Mouse (Mus musculus) left cerebral cortex, postnatal 25 days (tissue): Measurements from ENCODE around the gene Ubr2. TPM values are rescaled to one million over a fixed set of nuclear protein-coding genes. Genes with fewer than 3 reads are reported as not detected.

Experiments
- DNase-seq, 2 experiments: peaks; one replicate each; pipeline ENCODE4 v3.0.0; 2022; ENCODE audit warnings: low spot score in 2 of 2, mixed read lengths in 1 of 2
- intact Hi-C: fragments of 180-260 bp; cut with DNase I; formaldehyde crosslinking; loops from one replicate; pipeline ENCODE4 v1.15.1; 2025
- total RNA-seq, 2 experiments: library from RNA; stranded (reverse); gene quantifications; 2 replicates each; pipeline ENCODE4 v1.2.3; 2021

The Ubr2 gene
- total RNA-seq: 10 to 100 TPM; 50.6 to 57.0 TPM

DNA sequence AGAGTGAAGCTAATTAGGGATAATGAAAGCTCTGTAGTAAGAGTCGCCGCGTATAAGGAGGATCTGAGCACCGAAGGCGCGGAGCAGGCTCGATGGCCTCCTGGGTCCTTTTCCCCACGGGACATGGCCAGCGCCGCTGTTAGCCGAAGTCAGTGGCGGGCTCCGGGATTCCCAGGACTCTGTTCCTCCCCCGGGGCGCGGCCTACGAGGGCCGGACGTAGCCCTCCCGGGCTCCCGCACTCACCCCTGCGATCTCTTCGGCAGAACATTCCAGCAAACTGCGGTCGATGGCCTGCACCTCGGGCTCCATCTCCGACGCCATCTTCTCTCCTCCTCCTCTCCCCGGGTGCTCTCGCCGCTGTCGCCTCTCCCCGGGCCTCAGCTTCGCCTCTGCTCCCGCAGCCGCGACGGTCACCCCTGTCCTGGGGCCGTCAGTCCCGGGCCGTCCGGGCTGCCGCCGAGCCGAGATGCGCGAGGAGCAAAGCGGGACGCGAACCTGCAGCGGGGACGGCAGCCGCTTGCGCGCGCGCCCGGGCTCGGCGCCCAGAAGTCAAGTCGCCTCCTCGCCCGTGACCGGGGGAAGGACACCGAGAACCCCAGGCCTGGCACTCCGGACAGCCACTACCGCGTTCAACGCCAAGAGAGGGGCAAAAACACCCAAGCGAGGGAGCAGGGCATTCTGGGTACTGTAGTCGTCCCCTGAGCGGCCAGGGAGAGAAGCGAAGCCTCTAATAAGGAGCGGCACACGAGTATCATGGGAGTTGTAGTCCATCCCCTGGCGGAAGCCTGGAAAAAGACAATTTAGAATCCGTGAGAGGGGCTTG is at the start of gene Ubr2:
Gene Ubr2, minus strand, starts transcription at position 659 of the 824 bp plus-strand sequence.
- intact Hi-C loops: no loop called here
- peak; percentile 88 to 96 for DNase-seq

DNA sequence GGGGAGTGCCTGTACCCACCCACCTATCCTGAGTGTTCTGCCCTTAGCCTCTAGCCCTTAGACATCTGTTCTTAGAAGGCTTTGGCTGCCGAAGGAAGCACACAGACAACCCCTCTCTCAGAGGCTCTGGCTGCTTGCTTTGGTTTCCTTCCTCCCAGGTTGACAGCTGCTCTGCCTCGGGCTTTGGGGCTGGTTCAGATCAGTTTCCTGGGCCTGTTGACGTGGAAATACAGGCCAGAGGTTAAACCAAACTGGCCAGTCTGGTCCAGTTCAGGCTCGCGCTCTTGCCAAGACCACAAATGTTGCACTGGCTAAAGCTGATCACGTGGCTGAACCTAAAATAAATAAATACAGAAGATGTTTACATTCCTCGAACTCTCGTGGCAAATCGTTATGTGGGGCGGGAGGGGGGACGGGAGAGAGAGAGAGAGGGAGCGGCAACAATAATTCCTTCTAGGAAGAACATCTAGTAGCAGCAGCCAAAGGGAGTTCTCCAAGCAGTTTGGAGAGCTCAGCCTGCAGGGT is 49.5 kb upstream of the Ubr2 start:
- no peak for DNase-seq
- intact Hi-C loops: loop anchor here (5.0 kb wide), 1 partner anchor 37 kb away; no protein-coding TSS in a partner anchor

- no peak for DNase-seq
- intact Hi-C loops: loop anchor here (5.0 kb wide), 1 partner anchor 39 kb away; no protein-coding TSS in a partner anchor
Observed at GRCm38 (mm10) chr17:47057966-47058365, 47.6 kb upstream of the Ubr2 start.

DNA sequence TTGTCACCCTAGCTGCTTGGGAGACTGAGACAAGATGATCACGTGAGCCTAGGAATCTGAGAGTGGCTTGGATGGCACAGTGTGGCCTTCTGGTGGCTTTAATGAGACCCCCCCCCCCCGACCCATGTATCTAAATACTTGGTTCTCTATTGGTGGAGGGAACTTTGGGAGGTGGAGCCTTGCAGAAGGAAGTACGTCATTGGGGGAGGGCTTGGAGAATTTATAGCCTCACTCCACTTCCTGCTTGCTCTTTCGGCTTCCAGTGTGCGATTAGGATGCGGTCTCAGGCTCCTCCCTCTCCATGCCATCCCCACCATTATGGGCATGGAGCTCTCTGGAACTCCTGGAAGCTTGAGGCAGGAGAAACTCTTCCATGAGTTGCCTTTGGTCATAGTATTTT is 46.1 kb upstream of the Ubr2 start:
- no peak for DNase-seq
- intact Hi-C loops: loop anchor here (5.0 kb wide), 1 partner anchor 41 kb away; no protein-coding TSS in a partner anchor

- intact Hi-C loops: loop anchor here (5.0 kb wide), 1 partner anchor 42 kb away; no protein-coding TSS in a partner anchor
- no peak for DNase-seq
Observed at GRCm38 (mm10) chr17:47055121-47055520, 44.8 kb upstream of the Ubr2 start.

GRCm38 (mm10) chr17:47054613-47055012 is 44.3 kb upstream of the Ubr2 start:
- intact Hi-C loops: loop anchor here (1.0 to 5.0 kb wide), 2 partner anchors 43 to 87 kb away; no protein-coding TSS in a partner anchor
- peak; percentile 17 to 67 for DNase-seq

DNA sequence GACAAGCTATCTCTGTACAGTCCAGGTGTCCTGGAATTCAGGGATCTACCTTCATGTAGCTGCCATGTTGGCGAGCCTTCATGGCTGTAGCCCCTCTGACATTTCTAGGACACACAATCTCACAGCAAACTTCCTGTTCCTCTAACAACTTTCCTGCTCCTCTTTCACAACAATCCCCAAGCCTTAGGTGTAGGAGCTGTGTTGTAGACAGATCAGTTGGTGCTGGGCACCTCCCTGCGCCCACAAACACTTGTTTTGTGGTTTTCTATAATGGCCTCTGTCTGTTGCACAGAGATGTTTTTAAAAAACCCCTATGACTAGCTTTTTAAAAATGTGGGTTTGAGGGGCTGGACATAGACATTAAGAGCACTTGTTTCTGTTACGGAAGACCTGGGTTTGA is 40.3 kb upstream of the Ubr2 start:
- no peak for DNase-seq
- intact Hi-C loops: no loop called here

DNA sequence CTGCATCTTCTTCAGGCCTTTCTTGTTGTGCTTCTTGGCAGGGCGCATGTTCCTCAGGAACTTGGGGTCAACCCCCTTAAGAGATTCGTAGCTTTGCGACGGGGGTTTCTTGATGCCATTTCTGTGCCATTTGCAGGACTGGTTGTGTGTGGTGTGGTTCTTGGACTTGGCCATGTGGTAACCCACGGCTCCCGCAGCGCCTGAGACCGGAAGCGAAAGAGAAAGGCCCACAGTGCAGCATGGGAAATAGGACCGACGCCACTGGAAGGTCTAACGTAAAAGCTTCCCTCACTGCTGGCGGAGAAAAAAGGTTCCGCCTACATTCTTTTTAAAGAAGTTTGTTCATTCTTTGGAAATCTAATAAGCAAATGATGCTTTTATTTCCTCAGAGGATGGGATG is 32.5 kb upstream of the Ubr2 start:
- intact Hi-C loops: no loop called here
- DNase-seq: no peak

DNA sequence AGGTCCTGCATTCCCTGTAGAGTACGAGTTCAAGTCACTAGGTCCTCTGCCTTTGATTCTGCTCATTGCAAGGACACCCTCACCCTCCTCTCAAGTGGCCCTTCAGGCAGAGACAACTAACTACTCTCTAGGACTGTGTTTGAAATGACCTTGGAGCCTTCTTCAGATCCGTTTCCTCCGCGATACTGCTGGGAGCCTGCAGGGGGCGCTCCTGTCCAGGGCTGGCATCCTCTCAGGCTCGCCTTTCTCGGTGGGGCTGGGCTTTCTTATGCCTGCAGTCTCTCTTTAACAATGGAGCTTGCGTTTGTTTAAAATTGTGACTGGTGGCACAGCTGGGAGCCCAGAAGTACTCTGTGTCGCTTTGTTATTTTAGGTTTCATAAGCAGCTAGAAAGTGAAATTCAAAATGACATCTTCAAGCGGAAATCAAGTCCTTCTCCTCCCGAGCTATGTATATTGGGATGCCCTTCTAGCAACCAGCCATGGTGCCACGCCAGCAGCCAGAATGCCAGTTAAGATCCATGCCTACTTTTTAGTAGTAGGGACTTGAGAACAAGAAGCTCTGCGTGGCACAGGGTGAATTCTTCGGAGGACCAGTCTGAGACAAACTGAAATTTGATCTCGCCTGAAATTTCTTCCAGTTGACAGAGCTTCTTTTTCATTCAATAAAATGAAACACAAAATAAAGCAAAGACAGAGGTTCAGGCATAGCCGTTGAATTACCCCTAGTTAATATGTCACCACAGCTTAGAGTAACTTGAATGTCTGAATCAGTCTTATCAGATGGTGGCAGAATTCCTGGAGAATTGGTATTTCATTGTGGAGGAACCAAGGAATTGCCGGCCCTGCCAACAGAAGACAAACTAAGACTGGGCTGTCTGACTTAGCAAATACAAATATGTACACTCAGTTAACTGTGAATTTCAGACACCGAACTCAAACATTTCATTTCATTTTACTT is 28.8 kb upstream of the Ubr2 start:
- DNase-seq: peak; percentile 87 to 91
- intact Hi-C loops: loop anchor here (2.0 to 5.0 kb wide), 4 partner anchors 48 to 330 kb away; partner anchors contain the start of gene Mrps10

GRCm38 (mm10) chr17:47034536-47034935 is 24.2 kb upstream of the Ubr2 start:
- DNase-seq: no peak
- intact Hi-C loops: no loop called here

DNA sequence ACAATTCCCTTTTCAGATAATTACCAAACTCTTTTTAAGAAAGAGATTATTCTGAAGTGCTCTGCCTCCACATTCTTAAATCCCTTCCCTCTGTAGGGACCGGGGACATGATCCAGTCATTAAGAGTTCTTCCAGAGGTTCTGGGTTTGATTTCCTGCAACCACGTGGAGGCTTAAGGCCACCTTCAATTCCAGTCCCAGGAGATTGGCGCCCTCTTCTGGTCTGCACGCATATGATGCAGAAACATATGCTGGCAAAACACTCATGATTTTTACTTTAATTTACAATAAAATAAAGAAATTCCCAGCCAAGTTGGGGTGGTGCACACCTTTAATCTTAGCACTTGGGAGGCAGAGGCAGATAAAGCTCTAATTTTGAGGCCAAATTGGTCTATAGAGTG is 23.3 kb upstream of the Ubr2 start:
- intact Hi-C loops: no loop called here
- DNase-seq: peak; percentile 43 to 49

DNA sequence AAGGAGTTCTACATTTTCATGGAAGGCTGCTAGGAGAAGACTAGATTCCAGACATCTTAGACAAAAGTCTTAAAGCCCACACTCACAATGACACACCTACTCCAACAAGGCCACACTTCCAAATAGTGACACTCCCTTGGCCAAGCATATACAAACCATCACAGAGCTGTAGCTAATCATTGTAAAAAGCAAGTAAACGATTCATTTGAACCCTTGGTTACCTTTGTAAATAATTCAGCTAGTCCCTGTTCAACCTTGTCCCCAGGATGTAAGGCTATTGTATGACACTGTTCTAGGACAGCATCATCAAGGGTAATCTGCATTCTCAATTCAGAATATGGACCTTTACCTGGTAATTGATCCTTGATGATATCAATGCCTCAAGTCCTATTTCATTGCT is 14.4 kb upstream of the Ubr2 start:
- intact Hi-C loops: no loop called here
- no peak for DNase-seq

DNA sequence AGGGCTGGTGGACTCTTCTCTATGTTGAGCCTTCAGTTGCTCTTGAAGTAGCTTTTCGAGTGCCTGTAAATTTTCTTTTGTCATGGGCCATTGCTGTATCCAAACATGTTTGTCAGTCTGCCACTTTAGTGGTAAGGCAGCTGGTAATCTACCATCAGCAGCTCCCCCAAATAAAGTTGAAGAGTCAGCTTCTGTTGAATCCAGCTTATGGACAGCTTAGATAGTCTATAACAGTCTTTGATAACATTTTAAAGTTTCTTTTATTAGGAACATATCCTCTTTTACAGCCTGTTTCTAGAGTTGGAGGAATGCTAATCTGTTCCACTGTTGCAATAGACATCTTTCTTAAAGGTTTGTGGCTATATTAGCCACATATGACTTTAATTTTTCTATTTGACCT is 13.0 kb upstream of the Ubr2 start:
- intact Hi-C loops: no loop called here
- DNase-seq: no peak

GRCm38 (mm10) chr17:47012896-47013295 is 2.5 kb upstream of the Ubr2 start:
- DNase-seq: no peak
- intact Hi-C loops: no loop called here

DNA sequence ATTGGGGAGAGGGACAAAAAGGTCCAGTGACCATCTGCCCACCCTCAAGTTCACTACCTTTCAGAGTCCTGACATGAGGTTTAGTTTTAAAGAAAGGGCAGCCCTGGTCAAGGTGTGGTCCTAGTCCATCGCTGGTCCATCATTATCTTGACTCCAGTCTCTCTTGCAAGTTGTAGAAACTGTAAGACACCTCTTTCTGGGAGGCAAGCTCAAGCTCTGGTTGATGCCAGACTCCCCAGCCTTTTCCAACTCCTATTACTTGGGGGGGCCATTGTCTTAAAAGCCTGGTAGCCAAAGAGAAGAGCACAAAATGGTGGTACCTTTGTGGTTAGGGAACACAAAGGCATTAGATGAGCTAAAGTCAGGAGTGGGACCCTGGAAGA is 1.3 kb upstream of the Ubr2 start:
- intact Hi-C loops: no loop called here
- DNase-seq: no peak

DNA sequence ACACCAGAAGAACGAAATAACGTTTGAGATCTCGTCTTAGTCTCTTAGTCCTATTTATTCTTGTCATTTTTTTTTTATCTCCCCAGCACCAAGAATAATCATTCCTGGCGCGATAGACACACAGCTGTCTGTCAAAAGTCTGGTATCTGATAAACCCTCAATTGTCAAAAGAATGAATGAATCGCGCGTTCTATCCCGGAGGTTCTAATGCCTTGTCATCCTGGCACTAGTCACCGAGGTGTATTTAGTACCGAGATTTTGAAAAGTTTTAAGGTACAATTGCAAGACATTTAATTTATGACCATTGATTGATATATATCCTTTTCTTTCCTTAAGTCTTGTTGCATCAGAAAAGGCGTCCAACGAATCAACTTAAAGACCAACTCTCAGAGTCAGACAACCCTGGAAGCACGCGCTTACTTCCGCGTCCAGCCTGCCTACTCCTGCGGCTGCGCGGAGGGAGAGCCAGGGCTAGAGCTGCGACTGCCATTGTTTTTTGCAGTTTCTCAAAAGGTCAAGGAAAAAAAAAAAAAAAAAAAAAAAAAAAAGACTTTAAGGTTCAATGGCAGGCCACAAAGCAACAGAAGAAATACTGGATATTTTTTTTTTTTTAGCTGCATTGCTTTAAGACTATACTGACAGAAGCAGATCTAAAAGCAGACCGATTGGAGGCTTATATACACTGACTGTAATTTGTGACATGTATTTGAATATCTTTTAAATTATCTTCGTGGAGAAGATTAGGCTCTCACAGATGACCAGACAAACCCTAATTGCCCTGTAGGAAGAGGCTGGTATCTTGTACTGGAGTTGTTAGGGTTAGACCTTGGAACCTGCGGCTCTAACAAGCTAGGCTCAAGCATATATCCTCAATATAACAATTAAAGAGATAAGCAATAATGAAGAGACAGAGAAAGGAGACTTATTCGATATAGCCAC is 635 bp upstream of the Ubr2 start:
- peak; percentile 76 to 86 for DNase-seq
- intact Hi-C loops: no loop called here

DNA sequence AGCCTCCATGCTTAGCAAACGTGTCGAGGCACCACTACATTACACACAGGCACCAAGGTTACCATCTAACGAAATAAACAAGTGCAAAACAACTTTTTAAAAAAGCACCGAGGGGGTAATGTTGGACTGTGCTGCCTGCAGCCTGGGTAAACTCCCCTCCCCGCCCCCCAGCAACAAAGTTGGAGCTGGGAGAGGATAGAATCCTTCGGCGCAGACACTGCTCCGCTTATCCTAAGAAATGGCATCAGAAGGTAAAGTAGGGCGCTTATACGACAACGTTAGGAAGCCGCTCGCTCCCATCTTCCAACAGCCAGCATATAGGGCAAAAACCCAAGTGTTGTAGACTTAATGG is 834 bp downstream of the Ubr2 start:
- no peak for DNase-seq
- intact Hi-C loops: no loop called here

DNA sequence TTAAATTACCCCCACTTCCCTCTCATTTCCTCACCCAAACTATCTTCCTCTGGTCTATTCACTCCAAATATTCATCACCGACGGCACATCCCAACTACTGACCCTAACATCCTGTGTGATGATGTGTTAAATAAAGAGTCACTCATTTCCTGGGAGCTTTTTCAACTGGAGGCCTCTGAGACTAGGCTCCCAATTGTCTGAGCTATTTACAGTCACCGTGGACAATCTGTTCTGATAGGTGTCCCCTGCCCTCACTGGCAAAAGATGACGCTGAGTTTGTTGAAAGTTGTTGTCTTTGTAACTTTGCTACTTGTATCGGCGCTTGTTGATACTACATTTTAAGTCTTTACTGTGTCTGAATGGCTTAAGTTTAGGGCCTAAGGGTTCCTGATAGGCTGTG is 1.3 kb downstream of the Ubr2 start:
- intact Hi-C loops: no loop called here
- DNase-seq: no peak

DNA sequence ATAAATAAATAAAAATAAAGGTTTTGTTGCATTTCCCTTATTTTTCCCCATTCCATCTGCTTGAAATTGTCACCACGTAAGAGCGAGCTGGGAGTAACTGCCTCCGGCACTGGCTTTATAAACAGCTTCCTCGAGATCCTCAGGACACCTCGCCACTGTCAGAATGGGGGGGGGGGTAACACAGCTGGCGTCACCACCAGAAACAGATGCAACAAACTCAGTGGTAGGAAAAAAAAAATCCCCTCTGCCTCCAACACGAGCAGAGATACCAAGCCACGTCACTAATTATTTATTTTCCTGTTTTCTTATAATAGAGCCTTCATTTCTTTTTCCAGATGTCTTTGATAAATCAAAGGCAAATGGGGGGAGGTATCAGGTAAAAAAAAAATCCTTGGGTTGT is 1.9 kb downstream of the Ubr2 start:
- DNase-seq: no peak
- intact Hi-C loops: no loop called here
